Mouse (Mus musculus) heart, postnatal 0 days (tissue): Measurements from ENCODE around the gene Gm28539.

ENCODE experiments used
- CTCF ChIP-seq: IDR thresholded peaks from 2 replicates; pipeline ENCODE4 v1.5.1; 2016; ENCODE audit warnings: antibody characterized with exemption, control low read depth, low read depth
- EP300 ChIP-seq: IDR thresholded peaks from 2 replicates; pipeline ENCODE4 v1.6.1; 2016; ENCODE audit warnings: antibody characterized with exemption, low read depth

DNA sequence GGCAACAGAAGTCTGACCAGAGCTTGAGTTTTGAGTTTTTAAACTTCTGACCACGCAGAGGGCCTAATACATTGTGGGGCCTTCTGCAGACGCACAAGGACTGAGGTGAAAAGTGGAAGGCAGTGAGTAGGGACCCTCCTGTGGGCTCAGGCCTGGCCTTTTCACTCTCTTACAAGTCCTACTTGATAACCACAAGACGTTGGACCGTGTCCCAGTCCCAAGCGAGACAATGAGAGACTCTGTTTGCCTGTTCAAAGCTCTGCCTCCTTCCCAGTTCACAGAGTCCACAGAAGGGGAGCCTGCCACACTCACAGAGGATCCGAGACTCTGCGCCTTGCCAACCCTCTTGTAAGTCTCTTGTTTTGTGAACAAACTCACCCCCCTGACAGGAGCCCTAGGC is 39.7 kb upstream of the Gm28539 start:
- TF ChIP-seq CTCF: no peak
- TF ChIP-seq EP300: no peak
